Mouse (Mus musculus) megakaryocyte progenitor cell, adult 5-6 weeks (primary cell): ENCODE data around the gene Rnase4. TPM values are rescaled to one million over a fixed set of nuclear protein-coding genes. Genes with fewer than 3 reads are reported as not detected.

ENCODE experiments used
- ATAC-seq: replicated peaks from 2 replicates; pipeline ENCODE4 v1.8.0; 2016; ENCODE audit warnings: mild to moderate bottlenecking, moderate TSS enrichment, inconsistent platforms; ENCODE audit not compliant: poor library complexity
- total RNA-seq, 2 experiments: library from RNA; stranded (forward) in 1 of 2; stranded (reverse) in 1 of 2; fragments of 157-497, 149-512 nt in 1 of 2; fragments of 200-1000 nt in 1 of 2; gene quantifications; 2 replicates each; pipeline versions ENCODE4 v1.2.3 to v1.2.4; 2015 to 2017

The Rnase4 gene
- total RNA-seq, 2 experiments from 2014 or later = 1.7 to 7.1 TPM

DNA sequence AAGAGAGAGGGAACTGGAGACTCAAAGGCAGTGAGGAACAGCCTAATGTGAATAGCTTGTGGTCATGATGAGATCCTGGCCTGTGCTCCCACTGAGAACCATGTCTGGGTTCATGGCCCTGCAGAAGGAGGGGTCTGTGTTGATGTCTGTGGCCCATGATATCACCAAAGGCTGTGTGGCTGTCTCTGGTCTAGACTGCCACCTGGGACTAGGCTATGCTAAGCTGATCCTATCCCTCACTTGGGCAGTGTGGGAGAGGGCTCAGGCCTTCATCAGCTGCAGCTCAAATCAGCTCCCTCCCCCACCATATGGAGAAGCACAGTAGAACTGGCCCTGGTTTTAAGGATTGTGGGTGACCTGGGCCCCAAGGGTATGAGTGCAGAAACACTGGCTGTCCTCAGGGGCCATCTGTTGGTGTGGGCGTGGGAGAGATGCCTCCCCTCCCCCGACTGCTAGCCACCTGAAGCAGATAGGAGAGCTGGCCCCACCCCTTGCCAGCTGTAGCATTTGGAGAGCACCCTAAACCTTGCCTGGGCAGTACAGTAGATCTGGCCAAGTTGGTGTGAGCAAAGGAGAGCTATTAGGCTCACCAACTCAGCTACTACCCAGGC lies 36.9 kb downstream of the Rnase4 start:
- peak; percentile 35 for ATAC-seq

DNA sequence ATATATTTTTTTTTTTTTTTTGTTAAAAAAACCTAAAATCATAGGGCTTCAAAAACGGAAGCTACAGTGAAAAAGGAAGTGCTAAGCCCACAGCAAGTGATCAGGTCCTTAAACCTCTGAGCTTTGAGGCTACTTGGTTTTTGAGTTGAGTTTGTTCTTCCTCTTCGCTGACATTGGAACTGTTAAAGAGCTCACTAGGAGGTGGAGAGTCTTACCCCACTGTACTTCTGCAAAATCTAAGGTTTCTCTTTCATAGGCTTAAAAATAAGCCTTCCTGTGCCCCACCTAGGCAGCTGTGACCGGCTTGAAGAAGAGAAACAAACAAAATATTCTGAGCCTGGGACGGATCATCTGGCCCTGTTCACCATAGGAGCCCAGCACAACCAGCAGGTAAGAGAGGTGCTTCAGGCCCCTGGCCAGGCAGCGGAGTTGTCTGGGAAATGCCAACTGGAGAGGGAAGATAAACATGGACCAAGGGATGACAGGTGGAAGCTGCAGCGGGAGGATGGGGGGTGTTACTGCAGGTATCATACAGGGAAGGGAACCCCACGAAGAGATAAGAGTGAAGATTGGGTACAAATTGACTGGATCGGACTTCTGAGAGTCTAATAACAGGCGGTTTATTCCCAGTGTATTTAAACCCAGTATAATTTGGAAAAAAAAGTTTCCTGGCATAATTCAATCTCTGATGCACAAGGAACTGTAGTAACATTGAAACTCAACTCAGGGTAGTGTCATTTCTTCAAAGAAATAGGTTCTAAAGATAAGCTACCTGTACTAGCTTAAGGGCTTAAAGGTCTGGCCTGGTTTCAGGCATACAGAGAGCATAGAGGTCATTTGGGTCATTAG lies 38.1 kb downstream of the Rnase4 start:
- ATAC-seq = peak; percentile 58

DNA sequence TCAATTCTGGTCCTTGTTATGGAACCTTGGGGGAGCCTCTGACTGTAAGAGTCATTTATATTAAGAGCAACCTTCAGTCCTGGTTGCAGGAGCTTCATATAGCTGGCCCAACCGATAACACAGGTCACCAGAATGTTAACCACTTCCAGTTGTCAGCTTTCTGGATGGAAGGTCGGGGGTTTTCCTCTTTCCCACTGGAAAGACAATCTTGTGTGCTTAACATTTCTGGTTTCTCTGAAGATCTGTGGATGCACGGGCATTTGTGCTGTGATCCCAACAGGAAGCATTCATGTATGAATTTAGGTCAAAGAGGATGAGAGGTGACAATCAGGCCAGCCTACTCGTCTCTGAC lies 38.7 kb downstream of the Rnase4 start:
- no peak for ATAC-seq

DNA sequence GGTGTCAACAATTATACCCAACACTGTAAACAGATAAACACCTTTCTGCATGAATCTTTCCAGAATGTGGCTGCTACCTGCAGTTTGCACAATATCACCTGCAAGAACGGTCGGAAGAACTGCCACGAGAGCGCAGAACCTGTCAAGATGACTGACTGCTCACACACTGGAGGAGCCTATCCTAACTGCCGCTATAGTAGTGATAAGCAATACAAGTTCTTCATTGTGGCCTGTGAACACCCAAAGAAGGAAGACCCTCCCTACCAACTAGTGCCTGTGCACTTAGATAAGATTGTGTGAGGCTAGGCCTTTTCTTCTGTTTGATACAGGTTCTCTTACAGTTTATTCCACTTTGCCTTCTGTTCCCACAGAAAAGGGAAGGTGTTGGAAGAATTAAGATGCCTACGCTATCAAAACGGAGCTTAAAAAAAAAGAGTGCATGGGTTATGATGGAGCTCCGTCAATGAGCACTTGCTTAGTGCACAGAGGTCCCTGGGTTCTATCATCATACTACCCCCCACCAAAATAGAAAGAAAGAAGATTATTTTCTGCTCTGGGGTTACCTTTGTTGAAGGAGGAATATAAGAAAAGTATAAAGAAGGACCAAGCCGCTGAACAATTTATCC lies 39.6 kb downstream of the Rnase4 start:
- peak; percentile 78 for ATAC-seq

DNA sequence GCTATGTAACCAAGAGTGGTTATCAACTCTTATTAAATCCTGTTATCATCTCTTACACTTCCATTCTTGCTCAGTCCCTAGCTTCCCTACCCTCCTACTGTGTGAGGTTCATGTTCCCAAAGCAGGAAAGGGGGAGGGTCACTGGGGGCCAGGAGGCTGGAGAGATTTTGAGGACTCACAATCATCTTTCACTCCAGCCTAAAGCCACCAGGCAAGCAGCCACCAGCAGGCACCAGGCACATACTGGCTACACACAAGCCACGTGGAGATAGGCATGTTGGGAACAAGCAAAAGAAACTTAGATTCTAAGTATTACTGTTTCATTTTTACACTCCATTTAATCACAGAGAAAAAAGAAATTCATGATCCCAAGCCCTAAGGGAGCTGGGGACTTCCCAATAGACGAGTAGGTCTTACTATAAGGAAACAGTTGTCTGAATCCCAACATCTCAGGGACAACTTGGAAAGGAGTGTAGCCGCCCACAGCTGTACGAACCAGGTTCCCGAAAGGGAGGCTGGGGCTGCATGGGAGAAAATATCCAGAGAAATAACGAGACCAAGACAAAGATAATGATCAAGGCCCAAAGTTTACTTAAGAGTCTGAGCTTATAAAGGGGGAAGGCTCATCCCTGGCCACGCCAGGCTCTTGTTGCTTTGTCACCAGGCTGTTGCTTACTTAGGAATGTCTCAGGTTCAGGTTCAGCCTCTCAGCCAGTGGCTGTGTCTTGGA lies 40.4 kb downstream of the Rnase4 start:
- no peak for ATAC-seq

DNA sequence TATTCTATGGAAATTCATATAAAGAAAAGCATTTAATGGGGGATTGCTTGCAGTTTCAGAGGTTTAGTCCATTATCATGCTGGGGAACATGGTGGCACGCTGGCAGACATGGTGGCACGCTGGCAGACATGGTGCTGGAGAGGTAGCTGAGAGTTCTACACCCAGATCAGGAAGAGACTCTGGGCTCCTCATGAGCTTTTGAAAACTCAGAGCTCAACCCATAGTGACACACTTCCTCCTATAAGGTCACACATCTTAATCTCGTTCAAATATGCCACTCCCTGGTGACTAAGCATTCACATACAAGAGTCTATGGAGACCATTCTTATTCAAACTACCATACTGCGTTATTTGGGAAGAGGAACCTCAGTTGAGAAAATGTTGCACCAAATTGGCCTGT lies 41.5 kb downstream of the Rnase4 start:
- peak; percentile 26 for ATAC-seq

DNA sequence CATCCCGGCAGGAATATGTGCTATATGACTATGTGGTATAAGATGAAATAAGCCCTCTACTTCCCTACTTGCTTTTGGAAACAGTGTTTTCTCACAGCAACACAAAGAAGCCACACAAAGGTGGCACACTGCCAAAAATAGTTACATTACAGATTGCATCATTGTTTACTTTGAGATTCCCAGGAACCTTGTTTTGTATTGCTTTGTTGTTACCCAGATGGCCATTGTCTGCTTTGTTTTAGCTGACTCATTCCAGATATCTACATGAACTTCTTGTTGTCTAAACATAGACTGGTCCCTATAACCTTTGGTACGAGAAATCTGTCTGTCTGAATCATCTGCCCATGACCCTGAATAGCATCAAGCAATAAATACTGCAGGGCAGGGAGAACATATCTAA lies 49.5 kb downstream of the Rnase4 start:
- peak; percentile 7; the same call in 1 of the 2 replicates for ATAC-seq

DNA sequence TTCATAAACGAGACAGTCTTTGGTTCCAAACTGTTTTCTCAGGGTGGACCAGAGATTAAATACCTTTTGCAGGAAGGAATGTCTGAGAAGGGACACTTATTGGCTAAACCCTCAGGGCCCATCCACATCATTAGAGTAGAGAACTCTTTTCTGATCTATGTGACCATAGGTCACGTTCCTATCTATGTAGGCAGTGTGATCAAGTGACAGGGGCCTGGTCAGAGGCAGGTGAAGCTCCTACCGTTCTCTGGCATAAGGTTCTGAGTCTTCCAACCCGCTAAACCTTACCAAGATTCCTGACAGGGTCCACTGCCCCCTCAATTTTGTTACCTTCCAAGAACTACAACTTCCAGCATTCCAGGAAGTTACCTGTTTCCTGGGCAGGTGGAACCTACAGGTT lies 51.2 kb downstream of the Rnase4 start:
- ATAC-seq = no peak

DNA sequence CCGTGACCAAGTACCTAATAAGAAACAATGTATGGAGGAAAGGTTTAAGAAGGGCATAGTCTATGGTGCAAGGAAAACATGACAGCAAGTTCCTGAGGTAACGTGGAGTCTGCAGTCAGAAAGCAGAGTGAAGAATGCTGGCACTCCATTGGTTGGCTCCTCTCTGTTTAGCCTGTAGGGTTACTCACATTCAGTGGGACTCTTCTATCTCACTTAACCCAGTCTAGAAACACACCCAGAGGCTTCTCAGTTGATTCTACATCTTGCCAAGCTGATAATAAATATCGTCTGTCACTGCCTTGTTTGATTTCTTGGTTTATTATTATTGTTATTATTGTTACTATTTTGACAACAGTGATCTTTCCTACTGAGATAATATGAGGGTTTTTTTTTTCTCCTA lies 51.7 kb downstream of the Rnase4 start:
- peak; percentile 68 for ATAC-seq

DNA sequence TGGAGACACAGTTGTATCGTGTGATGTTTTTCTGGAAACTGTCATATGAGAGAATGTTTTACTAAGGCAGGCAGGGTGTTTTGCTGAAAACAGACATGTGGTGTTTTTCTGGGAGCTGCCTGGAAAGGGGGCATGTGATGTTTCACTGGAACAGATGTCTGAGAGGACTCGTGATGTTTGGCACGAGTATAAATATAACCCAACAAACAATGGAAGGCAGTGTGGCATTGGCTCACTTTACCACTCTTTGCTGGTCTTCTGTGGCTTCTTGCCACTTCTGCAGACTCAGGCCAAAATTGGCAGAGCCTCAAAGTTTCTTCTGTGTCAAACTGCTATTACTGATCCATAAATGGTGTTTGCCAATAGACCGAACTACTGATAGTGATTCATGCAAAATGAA lies 52.4 kb downstream of the Rnase4 start:
- no peak for ATAC-seq

DNA sequence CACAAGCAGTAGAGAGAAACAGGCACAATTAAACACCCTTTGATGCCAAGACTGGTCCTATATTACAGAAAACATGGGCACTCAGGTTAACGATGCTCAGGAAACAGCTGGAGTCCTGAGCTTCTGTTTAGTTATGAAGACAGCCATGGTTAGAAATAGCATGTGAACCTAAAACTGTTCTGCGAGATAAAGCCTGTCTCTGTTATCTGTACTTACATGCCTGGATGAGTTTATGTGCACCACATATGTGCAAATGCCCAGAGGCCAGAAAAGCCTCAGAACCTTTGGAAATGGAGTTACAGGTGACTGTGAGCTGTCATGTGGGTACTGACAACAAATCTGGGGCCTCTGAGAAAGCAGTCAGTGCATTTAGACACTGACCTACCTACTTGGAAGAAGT lies 53.1 kb downstream of the Rnase4 start:
- ATAC-seq = peak; percentile 78

DNA sequence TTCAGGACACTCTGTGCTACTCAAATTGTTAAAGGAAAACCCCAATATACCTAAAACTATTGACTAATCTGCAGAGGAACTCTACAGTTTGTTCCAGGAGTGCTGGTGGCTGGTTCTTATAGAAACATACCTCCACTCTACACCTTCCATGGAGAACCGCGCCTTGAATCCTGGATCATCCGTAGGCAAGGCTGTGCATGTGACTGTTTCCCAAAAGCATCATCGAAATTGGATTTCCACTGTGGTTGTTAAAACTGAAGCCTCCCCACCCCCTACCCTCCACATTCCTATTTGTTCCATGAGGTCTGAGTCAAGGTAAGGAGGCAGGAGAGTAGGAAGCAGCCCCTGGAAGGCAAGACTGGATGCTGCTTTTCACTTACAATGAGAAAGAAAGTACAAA lies 53.6 kb downstream of the Rnase4 start:
- ATAC-seq = no peak

DNA sequence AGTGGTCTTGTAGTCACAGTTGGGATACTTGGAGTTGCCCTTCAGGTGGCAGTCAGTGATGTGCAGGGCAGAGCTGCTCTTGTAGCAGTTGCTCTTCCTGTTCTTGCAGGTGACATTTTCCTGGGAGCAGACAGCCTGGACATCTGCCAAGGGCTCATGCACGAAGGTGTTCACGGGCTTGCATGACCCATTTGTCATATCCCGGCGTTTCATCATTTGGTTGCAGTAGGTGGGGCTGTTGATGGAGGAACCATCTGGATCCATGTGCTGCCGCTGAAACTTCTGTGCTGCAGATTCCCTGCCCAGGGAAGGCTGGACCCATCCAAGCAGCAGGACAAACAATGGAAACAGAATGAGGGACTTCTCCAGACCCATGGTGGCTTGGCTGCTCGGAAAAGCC lies 54.6 kb downstream of the Rnase4 start:
- ATAC-seq = no peak

DNA sequence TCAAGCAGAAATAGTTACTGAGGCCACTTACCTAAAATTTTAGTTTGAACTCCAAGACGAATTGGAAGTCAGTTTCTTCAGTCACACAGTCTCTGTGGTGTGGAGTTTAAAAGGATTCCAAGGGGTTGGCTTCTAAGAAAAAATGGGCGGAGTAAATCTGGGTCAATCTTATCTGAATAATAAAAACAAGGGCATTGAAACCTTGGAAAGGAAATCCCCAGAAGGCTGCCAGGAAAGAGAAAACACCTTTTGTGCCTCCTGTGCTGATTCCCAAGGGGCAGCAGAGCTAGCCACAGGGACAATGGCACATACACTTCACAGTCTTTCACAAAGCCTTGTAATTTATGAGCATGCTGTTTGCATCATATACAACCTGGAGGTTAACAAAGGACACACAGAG lies 55.8 kb downstream of the Rnase4 start, which contains the start of gene Rnase1:
Gene Rnase1 (minus strand): TSS at position 101 of the 400 bp plus-strand sequence.
- no peak for ATAC-seq

DNA sequence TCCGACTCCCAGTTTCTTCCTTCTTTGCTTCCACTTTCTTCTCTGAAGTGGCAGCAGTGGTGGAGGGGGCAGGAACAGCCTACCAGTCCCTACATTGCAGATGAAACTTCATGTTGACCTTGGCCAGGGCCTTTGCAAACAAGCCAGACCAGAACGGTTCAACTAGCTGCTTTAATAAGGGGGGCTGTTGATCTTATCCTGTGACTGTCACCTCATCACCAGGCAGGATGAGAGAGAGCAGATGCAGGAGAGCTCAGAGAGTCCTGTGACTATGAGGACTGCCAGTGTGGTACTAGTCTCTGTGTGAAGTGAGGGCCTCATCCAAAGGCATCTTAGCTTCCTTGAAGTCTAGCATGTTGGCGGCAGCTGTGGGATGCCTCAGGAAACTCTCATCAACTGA lies 57.1 kb downstream of the Rnase4 start:
- no peak for ATAC-seq

DNA sequence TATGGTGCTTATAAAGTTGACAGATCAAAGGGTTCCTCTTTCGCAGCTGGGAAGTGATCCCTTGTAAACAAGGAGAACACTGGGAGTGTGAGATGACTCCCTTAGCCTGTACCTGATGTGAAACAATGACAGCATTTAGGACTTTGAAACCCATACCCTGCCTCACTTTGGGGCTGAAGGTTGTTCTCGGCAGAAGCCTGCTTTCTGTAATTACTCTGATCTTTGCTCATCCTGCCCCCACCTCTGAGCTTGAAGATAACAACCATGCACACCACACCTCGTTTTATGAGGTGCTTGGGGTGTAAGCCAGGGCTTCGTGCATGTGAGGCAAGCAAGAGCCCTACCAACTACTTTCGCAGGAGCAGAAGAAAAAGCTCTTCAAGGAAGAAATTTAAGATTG lies 58.3 kb downstream of the Rnase4 start:
- 0 out of 2 replicates have a peak, but pooled peaks have one; percentile 27 for ATAC-seq

DNA sequence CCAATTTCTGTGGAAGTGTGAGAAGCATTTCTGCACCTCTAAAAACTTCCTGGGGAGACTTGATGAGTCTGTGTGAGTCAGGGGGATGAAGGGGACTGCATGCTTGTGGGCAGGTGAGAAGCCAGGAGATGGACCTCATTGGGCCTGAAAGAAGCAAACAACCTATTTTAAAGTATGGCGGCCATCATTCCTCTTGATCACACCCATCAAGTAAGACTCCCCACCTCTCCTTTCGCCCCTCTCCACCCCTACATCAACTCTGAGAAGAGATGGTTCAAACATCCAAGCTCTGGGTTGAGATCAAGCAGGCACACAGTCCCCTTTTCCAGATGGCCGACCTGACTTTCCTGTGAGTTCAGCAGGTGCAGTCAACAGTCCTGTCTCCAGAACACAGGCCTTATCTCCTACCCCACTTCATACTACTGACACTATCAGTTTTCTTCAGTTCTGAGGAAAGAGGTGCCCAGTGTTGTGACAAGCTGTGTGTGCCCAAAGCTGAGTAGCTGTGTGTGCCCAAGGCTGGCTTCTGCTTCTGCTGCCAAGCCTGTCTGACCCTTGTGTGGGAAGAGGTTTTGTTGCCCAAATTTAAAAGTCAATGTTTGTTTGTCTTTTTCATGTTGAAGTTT lies 59.4 kb downstream of the Rnase4 start:
- ATAC-seq = peak; percentile 84

DNA sequence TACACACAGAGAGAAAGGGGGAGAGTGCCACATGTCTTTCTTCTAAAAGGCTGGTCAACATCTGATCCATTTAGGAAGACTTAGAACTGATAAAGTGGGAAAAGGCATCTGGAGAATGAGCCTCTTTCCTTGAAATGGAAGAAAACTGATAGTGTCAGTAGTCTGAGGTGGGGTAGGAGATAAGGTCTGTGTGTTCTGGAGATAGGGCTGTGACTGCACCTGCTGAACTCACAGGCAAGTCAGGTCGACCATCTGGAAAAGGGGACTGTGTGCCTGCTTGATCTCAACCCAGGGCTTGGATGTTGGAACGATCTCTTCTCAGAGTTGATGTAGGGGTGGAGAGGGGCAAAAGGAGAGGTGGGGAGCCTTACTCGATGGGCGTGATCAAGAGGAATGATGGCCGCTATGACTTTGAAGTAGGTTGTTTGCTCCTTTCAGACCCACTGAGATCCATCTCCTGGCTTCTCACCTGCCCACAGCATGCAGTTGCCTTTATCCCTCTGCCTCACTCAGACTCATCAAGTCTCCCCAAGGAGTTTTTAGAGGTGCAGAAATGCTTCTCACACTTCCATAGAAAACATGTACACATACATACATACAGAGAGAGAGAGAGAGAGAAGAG lies 61.5 kb downstream of the Rnase4 start:
- no peak for ATAC-seq
